Mouse (Mus musculus): ENCODE measurements at regions not wholly inside any gene's neighbourhood (a gene's known extent, or its start where the extent isn't known, plus 50 kb on each side); places are given as distances from the start of the nearest gene placed in this dataset.
"Not testable (repeated sequence)": the region's sequence is repeated elsewhere in the genome, so short reads cannot be mapped to it uniquely, and the experiment has no call there.

DNA sequence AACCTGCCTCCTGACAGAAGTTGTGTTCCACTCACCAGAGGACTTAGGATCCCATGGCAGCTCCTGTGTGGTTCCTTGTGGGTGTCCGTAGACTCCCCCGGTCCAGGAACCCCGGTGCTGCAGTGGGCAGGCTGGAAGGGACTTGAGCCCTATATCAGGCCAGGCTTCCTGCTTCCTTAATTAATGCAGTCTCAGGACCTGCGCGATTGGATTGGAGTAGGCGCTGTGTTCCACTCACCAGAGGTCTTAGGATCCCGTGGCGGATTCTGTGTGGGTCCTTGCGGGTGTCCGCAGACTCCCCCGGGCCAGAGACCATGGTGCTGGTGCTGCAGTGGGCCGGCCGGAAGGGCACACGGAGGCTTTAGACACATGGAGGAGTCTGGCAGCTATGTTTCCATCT, 288.7 kb downstream of the Fut8 start:
- WGBS, result 97% methylated on average over 14 of the region's 14 CpGs
- not testable (repeated sequence) for H3K9ac ChIP-seq; H3K4me3 ChIP-seq; ATAC-seq (ENCODE audit: low FRiP score, low read depth); H3K9me3 ChIP-seq; H3K4me2 ChIP-seq; H3K27ac ChIP-seq (replicated peaks); H3K36me3 ChIP-seq; H3K27me3 ChIP-seq; H3K4me1 ChIP-seq (replicated peaks)

DNA sequence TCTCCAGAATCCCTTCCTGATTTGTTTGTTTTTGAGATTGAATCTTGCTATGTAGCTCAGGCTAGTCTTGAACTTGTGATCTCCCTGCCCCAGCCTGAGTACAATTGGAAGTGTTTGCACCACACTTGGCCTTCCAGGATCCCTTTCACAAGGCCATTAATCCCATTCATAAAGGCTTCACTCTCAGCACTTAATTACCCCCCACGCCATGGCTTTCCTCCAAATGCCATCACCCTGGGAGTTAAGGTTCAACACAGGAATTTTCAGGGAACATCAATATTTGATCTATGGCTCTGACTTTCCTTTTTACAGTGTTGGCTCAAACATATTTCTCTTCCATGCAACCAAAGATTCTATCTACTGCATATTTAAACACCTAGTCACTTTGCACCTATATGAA, 289.6 kb downstream of the Fut8 start:
- 59% methylated on average over 1 of the region's 1 CpGs for WGBS
- Histone ChIP-seq H3K4me3 (no peak overlapping the region), H3K4me2 (no peak overlapping the region), H3K36me3 (no peaks in the 10 kb centered on the region), H3K27ac (replicated peaks) (no peak overlapping the region), H3K9ac (no peak overlapping the region), H3K9me3 (no peaks in the 10 kb centered on the region), H3K27me3 (no peaks in the 10 kb centered on the region), H3K4me1 (replicated peaks) (peaks cover 6% of the 10 kb centered on the region)
- no peak for ATAC-seq (ENCODE audit: low FRiP score, low read depth)

DNA sequence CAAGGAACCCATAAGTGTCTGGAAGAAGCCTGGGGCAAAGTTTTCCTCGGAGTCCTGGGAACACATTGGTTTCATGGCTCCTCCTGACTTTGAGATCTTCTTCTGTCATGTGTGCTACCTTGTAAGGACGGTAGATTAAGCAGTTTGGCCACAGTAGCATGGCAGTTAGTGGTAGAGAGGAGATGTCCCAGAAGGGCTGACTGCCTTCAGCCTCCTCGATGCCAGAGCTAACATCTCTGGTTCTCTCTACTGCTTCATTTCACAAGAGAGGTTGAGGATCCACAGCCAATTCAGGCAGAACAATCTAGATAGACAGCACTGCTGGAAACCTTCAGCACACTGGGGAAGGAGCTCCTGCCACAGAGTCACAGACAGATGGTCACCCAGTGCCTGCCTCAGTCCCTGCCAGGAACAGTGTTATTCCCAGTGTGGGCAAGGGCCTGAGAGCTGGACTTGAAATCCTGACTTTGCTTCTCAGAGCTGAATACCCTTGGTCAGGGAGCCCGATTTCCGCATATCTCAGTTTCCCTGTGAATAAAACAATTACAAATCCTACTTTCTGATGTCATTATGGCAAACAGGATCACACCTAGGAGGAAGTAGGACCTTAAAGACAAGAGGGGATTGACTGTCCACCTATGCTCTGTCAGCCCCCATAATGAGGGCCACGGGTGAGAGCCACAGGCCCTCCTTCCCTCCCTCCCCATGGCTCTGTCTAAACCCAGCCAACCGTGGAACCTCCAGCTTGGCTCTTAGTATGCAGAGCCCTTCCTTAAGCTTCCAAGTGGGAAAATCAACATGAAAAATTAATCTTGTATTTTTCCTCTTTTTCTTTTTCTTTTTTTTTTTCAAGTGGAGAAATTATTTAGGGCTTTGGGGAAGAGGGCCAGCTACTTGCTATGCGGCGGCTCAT, 290.3 kb downstream of the Fut8 start:
- Histone ChIP-seq H3K9me3 (no peaks in the 10 kb centered on the region), H3K9ac (no peak overlapping the region), H3K36me3 (no peaks in the 10 kb centered on the region), H3K27ac (replicated peaks) (no peak overlapping the region), H3K27me3 (no peaks in the 10 kb centered on the region), H3K4me3 (no peak overlapping the region), H3K4me1 (replicated peaks) (peaks cover 6% of the 10 kb centered on the region), H3K4me2 (0 out of 2 replicates have a peak overlapping the region, but pooled peaks have one; percentile 5)
- 62% methylated on average over 9 of the region's 9 CpGs for WGBS
- ATAC-seq (ENCODE audit: low FRiP score, low read depth), result peak; percentile 61; the same call in 1 of the 2 replicates

DNA sequence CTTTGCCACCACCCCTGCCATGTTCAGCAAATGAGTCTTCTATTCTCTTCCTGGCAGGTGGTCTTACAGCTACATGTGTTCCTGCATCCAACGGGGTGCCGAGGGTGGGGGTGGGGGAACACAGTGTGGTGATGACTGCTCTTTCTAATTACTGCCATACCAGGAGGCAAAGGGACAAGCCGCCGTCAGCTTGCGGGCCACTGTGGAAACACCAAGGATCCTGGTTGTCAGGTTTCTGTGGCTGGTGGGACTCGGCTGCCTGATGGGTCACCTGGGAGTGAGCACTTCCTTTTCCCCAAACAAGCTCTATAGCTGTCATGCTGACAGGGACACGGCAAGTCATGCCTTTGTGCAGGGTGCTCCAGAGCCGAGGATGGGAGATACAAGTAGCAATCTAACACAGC, 290.9 kb downstream of the Fut8 start:
- Histone ChIP-seq H3K4me3 (no peak overlapping the region), H3K4me1 (replicated peaks) (peaks cover 6% of the 10 kb centered on the region), H3K9me3 (no peaks in the 10 kb centered on the region), H3K9ac (no peak overlapping the region), H3K4me2 (0 out of 2 replicates have a peak overlapping the region, but pooled peaks have one; percentile 5), H3K36me3 (no peaks in the 10 kb centered on the region), H3K27ac (replicated peaks) (0 out of 2 replicates have a peak overlapping the region, but pooled peaks have one; percentile 45), H3K27me3 (no peaks in the 10 kb centered on the region)
- peak; percentile 63; the same call in 1 of the 2 replicates for ATAC-seq (ENCODE audit: low FRiP score, low read depth)
- WGBS, result 36% methylated on average over 8 of the region's 8 CpGs

DNA sequence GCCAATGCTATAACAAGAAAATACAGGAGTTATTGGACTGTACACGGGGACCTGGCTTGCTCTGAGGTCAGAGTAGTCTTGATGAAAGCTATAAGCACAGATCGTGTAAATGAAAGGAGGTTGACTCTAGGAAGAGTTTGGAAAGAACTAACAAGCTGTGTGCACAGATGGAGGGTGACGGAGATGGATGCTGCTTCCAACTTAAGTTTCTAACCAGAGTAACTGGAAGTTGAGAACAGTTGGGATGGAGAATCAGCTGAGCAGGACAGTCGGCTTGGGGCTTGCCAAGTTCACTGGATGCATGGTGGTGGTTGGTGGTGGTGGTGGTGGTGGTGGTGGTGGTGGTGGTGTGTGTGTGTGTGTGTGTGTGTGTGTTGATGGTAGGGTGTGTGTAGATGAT, 291.5 kb downstream of the Fut8 start:
- 84% methylated on average over 4 of the region's 4 CpGs for WGBS
- Histone ChIP-seq H3K27ac (replicated peaks) (peak overlapping the region; percentile 45; the same call in 1 of the 2 replicates), H3K27me3 (no peaks in the 10 kb centered on the region), H3K9ac (no peak overlapping the region), H3K4me3 (no peak overlapping the region), H3K4me2 (no peak overlapping the region), H3K4me1 (replicated peaks) (peaks cover 6% of the 10 kb centered on the region), H3K36me3 (no peaks in the 10 kb centered on the region), H3K9me3 (no peaks in the 10 kb centered on the region)
- ATAC-seq (ENCODE audit: low FRiP score, low read depth), result no peak

DNA sequence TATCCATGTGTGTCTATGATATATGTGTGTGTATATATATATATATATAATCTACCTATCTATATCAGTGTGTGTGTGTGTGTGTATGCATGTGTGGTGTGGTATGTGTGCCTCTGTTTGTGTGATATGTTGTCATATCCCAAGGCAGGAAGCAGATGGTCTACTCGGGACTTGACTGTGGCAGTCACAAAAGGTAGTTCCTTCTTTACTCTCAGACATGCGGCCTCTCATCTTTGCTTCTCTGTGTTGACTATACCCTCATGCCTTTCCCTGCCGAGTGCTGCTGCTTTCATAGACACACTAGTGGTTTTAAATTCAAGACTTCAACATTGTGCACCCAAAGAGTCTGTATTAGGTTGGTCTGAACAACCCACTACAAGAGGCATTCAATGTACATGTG, 292.0 kb downstream of the Fut8 start:
- Histone ChIP-seq H3K9ac (no peak overlapping the region), H3K4me2 (no peak overlapping the region), H3K27ac (replicated peaks) (no peak overlapping the region), H3K9me3 (no peaks in the 10 kb centered on the region), H3K27me3 (no peaks in the 10 kb centered on the region), H3K36me3 (no peaks in the 10 kb centered on the region), H3K4me3 (no peak overlapping the region), H3K4me1 (replicated peaks) (peaks cover 6% of the 10 kb centered on the region)
- ATAC-seq (ENCODE audit: low FRiP score, low read depth), result no peak
- WGBS, result 91% methylated on average over 3 of the region's 3 CpGs

DNA sequence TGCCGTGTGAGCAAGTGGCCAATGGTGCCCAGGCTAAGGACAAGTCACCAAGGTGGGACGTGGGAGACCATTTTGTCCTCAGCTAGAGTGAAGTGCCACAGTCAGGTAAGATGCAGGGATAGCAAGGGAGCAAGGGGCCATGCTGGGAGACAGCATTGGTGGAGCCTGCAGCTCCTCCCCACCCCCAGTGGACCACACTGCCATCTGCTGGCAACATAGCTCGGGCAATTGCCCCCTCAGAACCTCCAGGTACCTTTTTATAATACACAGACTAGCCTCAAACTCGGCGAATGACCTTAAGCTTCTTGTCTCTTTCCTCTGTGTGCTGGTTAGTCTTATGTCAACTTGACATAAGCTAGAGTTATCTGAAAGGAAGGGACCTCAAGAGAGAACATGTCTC, 293.4 kb downstream of the Fut8 start:
- Histone ChIP-seq H3K9me3 (no peaks in the 10 kb centered on the region), H3K4me2 (no peak overlapping the region), H3K27ac (replicated peaks) (no peak overlapping the region), H3K27me3 (no peaks in the 10 kb centered on the region), H3K4me3 (no peak overlapping the region), H3K36me3 (no peaks in the 10 kb centered on the region), H3K9ac (no peak overlapping the region), H3K4me1 (replicated peaks) (peaks cover 6% of the 10 kb centered on the region)
- no peak for ATAC-seq (ENCODE audit: low FRiP score, low read depth)
- 83% methylated on average over 5 of the region's 5 CpGs for WGBS

DNA sequence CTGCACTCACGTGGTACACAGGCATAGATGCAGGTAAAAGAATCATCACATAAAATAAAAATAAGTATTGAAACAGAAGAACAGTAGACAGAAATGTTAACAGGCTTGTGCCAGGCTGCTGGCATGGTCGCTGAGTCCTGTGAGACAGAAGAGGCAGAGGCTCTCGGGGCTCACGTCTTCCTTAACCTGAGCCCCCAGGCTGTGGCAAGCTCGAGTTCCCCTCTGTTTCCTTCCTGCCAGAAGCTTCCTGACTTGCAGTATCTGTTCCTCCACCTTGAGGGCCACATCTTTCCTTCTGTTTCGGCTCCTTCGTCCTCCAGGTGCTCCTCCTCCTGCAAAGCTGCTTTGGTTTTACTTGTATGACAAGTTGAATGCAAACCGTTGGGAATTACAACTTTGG, 294.6 kb downstream of the Fut8 start:
- WGBS, result 85% methylated on average over 8 of the region's 8 CpGs

DNA sequence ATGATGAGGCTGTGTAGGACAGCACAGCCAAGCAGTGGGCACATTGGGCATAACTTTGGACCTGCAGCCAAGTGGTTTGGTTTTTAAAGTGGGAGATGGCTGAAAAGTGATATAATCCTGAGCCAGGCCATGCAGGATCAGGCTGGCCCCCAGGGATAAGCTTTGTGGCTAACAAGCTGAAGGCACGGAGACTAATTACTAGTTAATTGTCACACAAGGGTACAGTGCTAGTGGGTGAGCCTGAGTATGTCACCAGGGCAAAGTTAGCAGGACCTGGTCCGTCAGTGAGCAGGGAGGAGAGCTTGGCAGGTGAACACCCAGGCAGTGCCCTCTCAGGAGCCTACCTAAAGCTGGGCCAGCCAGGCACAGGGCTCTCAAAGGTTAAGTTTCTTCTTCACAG, 295.7 kb downstream of the Fut8 start:
- Histone ChIP-seq H3K9me3 (no peaks in the 10 kb centered on the region), H3K36me3 (no peaks in the 10 kb centered on the region), H3K4me1 (replicated peaks) (peaks cover 6% of the 10 kb centered on the region), H3K27me3 (no peaks in the 10 kb centered on the region), H3K4me3 (no peak overlapping the region), H3K27ac (replicated peaks) (no peak overlapping the region), H3K4me2 (no peak overlapping the region), H3K9ac (no peak overlapping the region)
- no peak for ATAC-seq (ENCODE audit: low FRiP score, low read depth)
- WGBS, result 66% methylated on average over 2 of the region's 2 CpGs

More for the DNA sequence above, 294.6 kb downstream of the Fut8 start:
- Histone ChIP-seq H3K27ac (replicated peaks) (no peak overlapping the region), H3K4me3 (no peak overlapping the region), H3K9ac (no peak overlapping the region), H3K9me3 (no peaks in the 10 kb centered on the region), H3K4me2 (no peak overlapping the region), H3K27me3 (no peaks in the 10 kb centered on the region), H3K4me1 (replicated peaks) (peaks cover 6% of the 10 kb centered on the region), H3K36me3 (no peaks in the 10 kb centered on the region)
- no peak for ATAC-seq (ENCODE audit: low FRiP score, low read depth)

DNA sequence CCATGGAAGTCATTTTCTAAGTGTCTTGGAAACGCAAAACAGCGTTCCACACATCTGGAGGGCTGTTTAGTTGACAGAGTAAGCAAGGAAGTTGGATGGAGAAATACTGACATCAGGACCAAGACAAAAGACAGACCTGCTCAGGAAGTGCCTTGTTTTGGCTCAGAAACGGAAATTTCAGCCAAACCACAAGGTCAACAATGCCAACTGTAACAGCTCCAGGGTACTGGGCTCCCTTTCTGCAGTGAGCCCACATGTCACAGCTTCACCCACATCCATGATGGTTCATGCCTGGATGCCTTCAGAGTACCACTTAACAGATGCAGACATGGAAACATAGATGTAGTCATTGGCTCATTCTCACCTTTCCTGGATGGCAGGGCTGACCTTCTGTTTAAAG, 296.2 kb downstream of the Fut8 start:
- no peak for ATAC-seq (ENCODE audit: low FRiP score, low read depth)
- Histone ChIP-seq H3K4me1 (replicated peaks) (peaks cover 1% of the 10 kb centered on the region; the same call in 1 of the 2 replicates), H3K4me2 (no peak overlapping the region), H3K9ac (no peak overlapping the region), H3K36me3 (no peaks in the 10 kb centered on the region), H3K27me3 (no peaks in the 10 kb centered on the region), H3K27ac (replicated peaks) (no peak overlapping the region), H3K4me3 (no peak overlapping the region), H3K9me3 (no peaks in the 10 kb centered on the region)
- 88% methylated on average over 3 of the region's 3 CpGs for WGBS

DNA sequence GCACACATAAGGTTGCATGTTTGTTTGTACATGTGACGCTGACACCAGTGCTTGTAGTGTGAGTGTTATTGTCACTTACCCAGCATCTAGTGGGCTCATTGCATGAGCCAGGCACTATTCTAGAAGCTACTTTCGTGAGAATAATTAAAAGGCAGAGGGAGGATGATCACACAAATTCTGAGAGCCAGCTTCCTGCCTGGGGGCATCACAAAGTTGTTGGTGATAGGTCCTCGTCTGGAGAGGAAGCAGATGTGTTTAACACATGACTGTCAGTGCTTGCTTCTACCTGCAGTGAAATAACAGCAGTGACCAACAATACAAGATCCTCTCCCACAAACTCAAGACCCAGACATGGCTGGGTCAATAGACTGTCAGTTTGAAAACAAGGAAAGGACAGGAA, 297.2 kb downstream of the Fut8 start:
- Histone ChIP-seq H3K9me3 (no peaks in the 10 kb centered on the region), H3K9ac (no peak overlapping the region), H3K27me3 (no peaks in the 10 kb centered on the region), H3K27ac (replicated peaks) (no peak overlapping the region), H3K36me3 (no peaks in the 10 kb centered on the region), H3K4me1 (replicated peaks) (no peaks in the 10 kb centered on the region), H3K4me2 (no peak overlapping the region), H3K4me3 (no peak overlapping the region)
- WGBS, result 64% methylated on average over 3 of the region's 3 CpGs
- ATAC-seq (ENCODE audit: low FRiP score, low read depth), result no peak

DNA sequence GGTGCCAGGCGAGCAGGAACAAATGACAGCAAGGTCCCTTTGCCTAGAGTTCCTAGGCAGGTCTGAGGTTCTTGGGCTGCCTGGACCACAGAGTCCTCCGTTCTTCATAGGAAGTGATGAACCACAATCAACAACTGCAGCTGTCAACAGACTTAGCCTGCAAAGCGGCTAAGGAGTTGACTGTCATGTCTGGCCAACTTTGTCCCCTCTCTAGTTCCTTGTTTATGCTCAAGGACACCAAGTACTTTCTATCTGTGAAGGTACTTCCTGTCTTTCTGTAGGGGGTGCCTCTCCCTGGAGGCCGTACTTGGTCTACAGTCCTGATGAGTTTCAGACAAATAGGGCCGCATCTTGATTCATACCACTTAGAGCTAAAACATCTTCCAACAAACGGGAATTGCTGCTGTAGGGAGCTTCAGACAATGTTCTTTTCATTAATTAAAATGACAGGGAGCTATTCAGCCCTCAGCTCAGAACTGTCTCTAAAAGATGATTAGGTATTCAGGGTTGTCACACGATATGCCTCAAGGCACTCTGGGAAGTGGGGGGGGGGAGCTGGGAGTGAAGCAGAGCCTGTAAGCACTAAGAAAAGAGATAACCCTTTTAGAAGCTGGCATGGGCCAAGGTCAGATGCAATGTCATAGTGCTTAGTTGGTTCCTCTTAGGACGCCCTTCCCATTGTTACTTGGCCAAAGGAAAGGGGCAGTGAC, 299.4 kb downstream of the Fut8 start:
- no peak overlapping the region for H3K4me3 ChIP-seq
- no peaks in the 10 kb centered on the region for H3K36me3 ChIP-seq
- H3K4me2 ChIP-seq, result no peak overlapping the region
- no peak overlapping the region for H3K9ac ChIP-seq
- no peak for ATAC-seq (ENCODE audit: low FRiP score, low read depth)
- 63% methylated on average over 8 of the region's 8 CpGs for WGBS
- H3K27ac ChIP-seq (replicated peaks), result no peak overlapping the region
- H3K4me1 ChIP-seq (replicated peaks), result no peaks in the 10 kb centered on the region
- H3K9me3 ChIP-seq, result no peaks in the 10 kb centered on the region
- no peaks in the 10 kb centered on the region for H3K27me3 ChIP-seq
